Mouse (Mus musculus) liver, postnatal 0 days (tissue): Measurements from ENCODE around the gene G530012D18Rik.
"Not testable (repeated sequence)": the region's sequence is repeated elsewhere in the genome, so short reads cannot be mapped to it uniquely, and the experiment has no call there.

Experiments
- CTCF ChIP-seq: sonication (generic); IDR thresholded peaks from 2 replicates; pipeline ENCODE4 v1.5.1; 2016; ENCODE audit warnings: antibody characterized with exemption, low read depth
- EP300 ChIP-seq: IDR thresholded peaks from 2 replicates; pipeline ENCODE4 v1.6.1; 2016; ENCODE audit warnings: antibody characterized with exemption, low read depth, mild to moderate bottlenecking

- TF ChIP-seq CTCF, EP300: not testable (repeated sequence)
Observed at GRCm38 (mm10) chr1:85546442-85546841, 29.0 kb upstream of the G530012D18Rik start.
